Mouse (Mus musculus): Measurements from ENCODE around the gene Wnk1.
"Not testable (repeated sequence)": the region's sequence is repeated elsewhere in the genome, so short reads cannot be mapped to it uniquely, and the experiment has no call there.

GRCm38 (mm10) chr6:120087041-120087440 is 48.6 kb upstream of the Wnk1 start:
- not testable (repeated sequence) for TF ChIP-seq CTCF, EP300 (IDR thresholded peaks at IDR 0.05; ENCODE audit: low read depth)

Data from liver, embryonic 14.5 days (tissue).